Mouse (Mus musculus) lung, postnatal 4 days (tissue): ENCODE data around the gene Zmynd8.

Source experiments
- DNase-seq, 2 experiments: peaks; one replicate each; pipeline ENCODE4 v3.0.0; 2021

The Zmynd8 gene

GRCm38 (mm10) chr2:165791657-165792056 is 107.2 kb downstream of the Zmynd8 start:
- peak in 1 of 2 experiments; percentile 70 for DNase-seq

GRCm38 (mm10) chr2:165791026-165791425 is 107.8 kb downstream of the Zmynd8 start:
- DNase-seq = no peak

- no peak for DNase-seq
Observed at GRCm38 (mm10) chr2:165789667-165790066, 109.1 kb downstream of the Zmynd8 start.

GRCm38 (mm10) chr2:165788796-165789195 is 110.0 kb downstream of the Zmynd8 start:
- no peak for DNase-seq

GRCm38 (mm10) chr2:165788005-165788404 is 110.8 kb downstream of the Zmynd8 start:
- peak; percentile 83 to 87 for DNase-seq

GRCm38 (mm10) chr2:165786467-165786866 is 112.3 kb downstream of the Zmynd8 start:
- DNase-seq = no peak

GRCm38 (mm10) chr2:165785312-165786036 is 113.3 kb downstream of the Zmynd8 start:
- no peak for DNase-seq

- DNase-seq = peak; percentile 73 to 85
Observed at GRCm38 (mm10) chr2:165782324-165782723, 116.5 kb downstream of the Zmynd8 start.

- DNase-seq = peak; percentile 63 to 77
Observed at GRCm38 (mm10) chr2:165778927-165779326, 119.9 kb downstream of the Zmynd8 start.

- no peak for DNase-seq
Observed at GRCm38 (mm10) chr2:165769375-165769948, 129.4 kb downstream of the Zmynd8 start.

- no peak for DNase-seq
Observed at GRCm38 (mm10) chr2:165768805-165769358, 129.9 kb downstream of the Zmynd8 start.

- no peak for DNase-seq
Observed at GRCm38 (mm10) chr2:165759421-165759985, 139.3 kb downstream of the Zmynd8 start.

GRCm38 (mm10) chr2:165758534-165758933 is 140.3 kb downstream of the Zmynd8 start:
- no peak for DNase-seq

- DNase-seq = no peak
Observed at GRCm38 (mm10) chr2:165757799-165758198, 141.0 kb downstream of the Zmynd8 start.

GRCm38 (mm10) chr2:165752704-165753103 is 146.1 kb downstream of the Zmynd8 start:
- DNase-seq = no peak

- peak in 1 of 2 experiments; percentile 15 for DNase-seq
Observed at GRCm38 (mm10) chr2:165751068-165751467, 147.7 kb downstream of the Zmynd8 start.

GRCm38 (mm10) chr2:165748426-165748825 is 150.4 kb downstream of the Zmynd8 start:
- no peak for DNase-seq

- DNase-seq = no peak
Observed at GRCm38 (mm10) chr2:165747975-165748374, 150.8 kb downstream of the Zmynd8 start.

- DNase-seq = no peak
Observed at GRCm38 (mm10) chr2:165745306-165746098, 153.3 kb downstream of the Zmynd8 start.

GRCm38 (mm10) chr2:165742210-165742786 is 156.5 kb downstream of the Zmynd8 start:
- DNase-seq = no peak

GRCm38 (mm10) chr2:165741526-165742050 is 157.2 kb downstream of the Zmynd8 start:
- DNase-seq = no peak

- no peak for DNase-seq
Observed at GRCm38 (mm10) chr2:165740982-165741381, 157.8 kb downstream of the Zmynd8 start.
